Mouse (Mus musculus) right cerebral cortex, postnatal 14 days (tissue): ENCODE results near the gene Sh3gl2.

ENCODE experiments used
- DNase-seq: peaks from one replicate; pipeline ENCODE4 v3.0.0; 2022

Sh3gl2 gene

DNA sequence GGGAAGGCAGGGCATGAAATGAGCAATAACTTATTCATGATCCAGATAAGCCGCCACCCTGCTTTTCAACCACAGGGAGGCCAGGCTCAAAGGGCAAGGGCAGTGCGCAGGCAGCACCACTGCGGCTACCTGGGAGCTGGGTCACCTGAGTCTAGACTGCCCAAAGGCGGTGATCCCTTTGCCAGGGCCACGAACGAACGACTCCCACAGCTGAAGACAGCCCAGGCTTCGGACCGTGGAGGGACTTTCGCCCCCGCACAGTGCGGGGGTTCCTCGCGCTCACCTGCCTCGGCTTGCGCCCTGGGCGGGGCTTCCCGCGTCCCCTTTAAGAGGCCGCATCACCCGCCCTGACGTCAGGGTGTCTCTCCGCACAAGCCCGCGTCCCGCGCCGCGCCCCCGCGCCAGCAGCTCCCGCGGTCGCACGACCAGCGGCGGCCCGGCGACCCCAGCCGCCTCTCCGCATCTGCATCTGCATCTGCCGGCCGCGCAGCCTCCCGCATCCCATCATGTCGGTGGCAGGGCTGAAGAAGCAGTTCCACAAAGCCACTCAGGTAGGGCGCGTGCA lies at the start of gene Sh3gl2:
TSS of gene Sh3gl2 (plus strand) at position 56 of the 565 bp plus-strand sequence.
- DNase-seq, result peak; percentile 82

DNA sequence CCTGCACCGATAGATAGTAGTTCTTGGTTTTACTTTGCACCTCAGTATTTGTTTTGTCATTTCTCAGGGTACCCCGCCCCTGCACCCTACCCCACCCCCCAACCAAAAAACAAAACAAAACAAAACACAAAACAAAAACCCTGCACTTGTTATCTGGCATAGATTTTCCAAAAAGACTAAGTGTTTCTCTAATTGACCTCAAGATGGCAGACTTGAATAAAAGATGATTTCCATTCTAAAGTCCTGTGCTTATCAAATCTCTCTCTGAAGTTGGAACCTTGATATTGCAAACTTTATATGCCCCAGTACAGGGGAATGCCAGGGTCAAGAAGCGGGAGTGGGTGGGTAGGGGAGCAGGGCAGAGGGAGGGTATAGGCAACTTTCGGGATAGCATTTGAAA lies 43.8 kb upstream of the Sh3gl2 start:
- DNase-seq, result no peak

DNA sequence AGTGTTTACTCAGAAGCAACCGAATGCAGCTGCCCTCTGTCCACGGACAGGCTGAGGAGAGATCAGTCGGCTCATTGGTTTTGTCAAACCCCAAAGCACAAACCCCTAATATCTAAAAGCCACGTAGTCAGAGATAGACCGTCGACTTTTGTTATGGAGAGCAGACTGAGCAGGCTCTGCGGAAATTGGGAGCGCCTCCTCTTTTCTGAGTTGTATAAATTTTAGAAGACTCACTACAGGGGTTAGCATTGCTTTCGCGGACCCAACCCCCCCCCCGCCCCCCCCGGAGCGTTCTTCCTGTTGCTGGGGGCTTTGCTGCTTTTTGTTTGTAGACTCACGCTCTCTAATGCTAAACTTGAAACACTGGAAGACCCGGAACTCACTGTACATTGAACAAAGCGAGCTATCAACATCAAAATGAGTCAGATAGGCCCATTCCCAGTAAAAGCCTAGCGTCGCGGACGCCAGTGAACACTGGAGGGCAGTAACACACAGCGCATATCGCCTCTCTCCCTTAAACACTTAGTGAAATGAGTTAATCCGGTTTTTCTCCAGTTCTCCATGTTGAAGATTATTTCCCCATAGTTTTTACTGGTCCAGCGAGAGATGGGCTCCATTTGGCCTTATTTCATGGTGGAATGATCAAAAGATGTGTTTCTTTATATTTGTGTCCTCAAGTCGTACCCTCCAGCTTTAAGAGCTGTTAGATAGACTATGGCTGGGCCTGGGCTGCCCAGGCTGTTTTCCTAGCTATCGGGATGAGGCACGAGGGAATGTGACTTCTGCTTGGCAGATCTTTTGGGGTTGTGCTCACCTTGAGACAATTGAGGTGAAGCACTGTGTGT lies 42.2 kb upstream of the Sh3gl2 start:
- peak; percentile 62 for DNase-seq

DNA sequence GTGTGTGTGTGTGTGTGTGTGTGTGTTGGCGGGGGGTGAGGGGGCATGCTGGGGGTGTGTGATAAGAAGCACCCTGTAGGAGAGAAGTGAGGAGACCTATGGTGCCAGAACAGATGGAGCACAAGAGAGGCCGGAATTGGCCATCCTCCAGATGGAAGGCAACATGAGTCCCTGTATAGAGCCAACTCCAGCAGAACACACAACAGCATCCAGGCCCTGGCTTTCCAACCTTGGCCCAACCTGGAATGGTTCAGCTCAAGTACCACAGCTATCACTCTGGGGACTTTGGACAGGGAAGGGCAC lies 41.7 kb upstream of the Sh3gl2 start:
- DNase-seq, result no peak

DNA sequence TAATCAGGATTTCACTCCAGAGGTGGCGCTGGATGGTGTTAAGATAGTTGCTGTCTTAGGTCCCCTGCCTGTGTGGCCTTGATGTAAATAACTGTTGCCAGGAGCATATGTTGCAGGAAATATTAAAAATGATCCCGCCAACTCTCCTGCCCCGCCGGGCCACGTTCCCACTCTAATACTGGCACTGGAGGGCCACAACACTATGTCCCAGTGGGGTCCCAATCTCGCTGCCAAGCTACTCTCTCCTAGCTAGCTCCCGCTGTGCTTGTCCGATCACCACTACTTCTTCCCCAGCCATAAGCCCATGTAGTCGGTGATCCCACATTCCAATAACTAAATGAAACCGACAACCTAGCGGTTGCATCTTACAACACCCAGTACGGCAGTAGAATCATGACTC lies 36.9 kb upstream of the Sh3gl2 start:
- no peak for DNase-seq

DNA sequence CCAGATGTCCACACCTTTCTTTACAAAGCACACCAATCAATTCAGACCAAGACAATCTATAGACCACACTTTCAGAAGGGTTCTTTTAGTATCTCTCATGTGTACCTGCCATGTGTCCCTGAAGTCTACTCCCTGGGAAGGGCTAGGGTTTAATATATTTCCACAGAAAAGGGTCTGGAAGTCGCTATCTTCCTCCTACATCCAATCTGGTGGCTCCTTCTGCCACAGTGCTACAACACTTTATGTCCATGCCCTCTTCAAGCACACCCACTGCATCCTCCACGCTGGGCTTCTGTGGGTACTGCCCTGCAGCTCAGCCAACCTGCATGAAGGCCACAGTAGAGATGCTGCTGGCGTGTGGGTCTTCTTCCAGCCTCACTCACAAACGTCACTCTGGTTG lies 29.5 kb upstream of the Sh3gl2 start:
- no peak for DNase-seq

DNA sequence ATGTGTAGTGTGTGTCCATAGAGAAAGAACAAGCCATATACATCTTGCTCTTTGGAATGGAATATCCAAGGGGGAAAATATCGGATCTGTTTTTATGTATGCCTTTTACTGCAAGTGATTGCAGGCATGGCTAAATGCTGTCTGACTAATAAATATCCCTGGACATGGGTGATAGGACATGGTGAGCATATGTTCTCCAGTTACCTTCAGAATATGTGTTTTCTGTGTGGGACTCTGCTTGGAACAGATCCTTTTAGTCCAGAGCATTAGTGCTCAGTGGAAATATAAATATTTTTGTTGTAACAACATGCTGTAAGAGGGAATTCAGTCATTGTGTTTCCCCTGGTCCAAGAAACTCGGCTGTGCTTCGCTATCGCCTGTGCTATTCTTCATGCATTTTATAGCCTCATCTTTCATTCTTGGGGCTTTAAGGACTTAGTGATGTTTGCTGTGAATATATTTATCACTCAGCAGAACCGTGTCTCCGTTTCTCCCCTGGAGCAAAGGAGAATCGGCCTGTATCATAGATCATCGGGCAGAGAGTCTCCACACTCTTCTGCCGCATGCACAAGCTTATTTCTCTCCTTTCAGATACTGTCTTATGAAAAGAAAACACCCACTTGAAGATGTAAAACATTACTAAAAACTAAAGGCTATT lies 26.4 kb upstream of the Sh3gl2 start:
- DNase-seq, result no peak

DNA sequence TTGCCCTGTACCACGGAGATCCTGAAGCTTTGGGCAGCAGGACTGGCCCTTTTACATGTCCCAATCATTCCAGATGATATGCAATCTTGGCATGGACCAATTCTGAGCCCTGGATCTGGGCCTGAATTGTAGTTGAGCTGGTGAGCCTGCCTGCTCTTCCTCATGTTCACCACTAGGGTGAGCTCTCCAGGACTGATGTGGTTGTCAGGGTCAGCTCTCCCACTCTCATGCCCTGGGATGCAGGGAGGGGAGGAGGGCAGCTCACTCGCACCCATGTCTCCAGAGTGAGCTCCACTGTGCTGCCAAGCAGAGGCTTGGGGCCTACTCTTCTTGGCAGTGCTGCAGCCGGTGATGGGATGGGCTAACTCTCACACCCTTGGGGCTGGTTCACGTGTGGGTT lies 18.9 kb upstream of the Sh3gl2 start:
- no peak for DNase-seq

DNA sequence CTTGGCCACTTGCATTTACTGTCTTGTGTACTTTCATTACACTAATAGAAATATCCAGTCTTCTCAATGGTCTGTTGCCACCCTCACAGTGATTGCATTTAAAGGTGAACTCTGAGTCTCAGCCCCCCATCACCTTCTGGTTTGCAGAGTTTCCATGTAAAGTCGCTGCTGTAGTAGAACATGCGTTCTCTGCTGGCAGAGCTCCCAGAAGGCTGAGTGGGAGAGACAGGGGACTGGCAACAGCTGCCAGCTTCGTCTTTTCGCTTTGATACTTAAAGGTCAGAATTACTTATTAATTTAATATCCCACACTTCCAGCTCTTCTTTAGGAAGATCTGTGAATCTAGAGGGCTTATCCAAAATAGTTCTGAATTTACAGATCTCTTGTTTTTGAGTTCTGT lies 8.7 kb upstream of the Sh3gl2 start:
- peak; percentile 76 for DNase-seq

DNA sequence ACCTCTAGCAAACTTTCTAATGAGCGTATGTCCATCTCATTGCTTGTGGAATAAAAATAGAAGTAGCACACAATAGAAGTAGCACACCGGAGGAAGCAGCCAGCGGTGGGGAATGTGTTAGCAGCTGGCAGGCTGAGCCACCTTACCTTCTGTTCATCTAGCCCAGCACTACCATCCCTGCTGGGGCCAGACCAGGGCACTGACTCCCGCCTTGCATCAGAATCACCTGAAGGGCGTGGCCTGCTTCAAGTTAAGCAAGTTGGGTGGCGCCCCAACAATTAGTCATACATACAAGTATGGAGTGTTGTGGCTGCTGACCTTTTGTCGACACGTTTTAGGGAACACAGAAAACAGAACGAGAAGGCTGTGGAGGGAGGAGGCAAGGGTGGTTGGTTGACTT lies 6.5 kb upstream of the Sh3gl2 start:
- DNase-seq, result no peak

DNA sequence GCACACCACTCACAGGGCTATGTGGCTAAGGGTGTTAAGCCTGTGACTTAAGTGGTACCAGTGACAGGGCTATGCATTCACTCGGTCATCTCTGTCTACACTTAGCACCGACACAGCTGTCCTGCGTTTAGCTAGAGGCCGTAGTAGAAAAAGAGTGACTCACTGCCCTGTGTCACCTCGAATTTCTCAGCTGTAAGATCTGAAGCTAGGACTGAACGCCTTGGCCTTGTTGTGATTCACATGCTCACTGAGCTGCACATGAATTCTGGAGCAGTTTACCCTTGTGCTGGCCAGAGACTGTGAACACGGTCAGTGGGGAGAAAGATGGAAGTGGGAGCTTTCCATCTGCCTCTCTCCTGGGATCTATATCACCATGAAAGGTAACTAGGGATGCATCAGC lies 2.3 kb upstream of the Sh3gl2 start:
- DNase-seq, result no peak

DNA sequence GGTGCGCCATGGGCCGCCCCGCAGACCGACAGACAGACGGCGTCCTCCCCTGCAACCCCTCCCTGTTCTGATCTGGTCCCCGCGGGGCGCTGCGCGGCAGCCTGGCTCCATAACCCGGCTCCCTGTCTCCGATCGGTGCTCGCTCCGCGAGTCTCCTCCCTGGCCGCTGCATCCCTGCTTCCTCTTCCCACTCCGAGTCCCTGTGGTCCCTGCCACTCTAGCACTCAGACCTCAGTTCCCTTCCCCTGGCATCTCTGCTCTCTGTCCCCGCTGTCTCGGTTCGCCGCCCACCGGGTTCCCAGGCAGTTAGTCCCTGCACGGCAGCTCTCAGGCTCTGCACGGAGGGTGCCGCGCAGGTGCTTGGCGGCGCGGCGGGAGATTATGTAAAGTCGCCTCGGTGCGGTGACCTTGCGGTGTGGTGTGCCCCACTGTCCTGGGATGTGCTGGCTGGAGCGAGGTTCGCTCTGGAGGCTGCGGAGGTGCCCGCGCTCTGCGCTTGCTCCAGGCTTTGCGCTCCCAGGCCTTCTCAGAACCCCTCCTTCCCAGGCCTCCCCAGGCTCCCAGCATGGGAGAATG lies 798 bp downstream of the Sh3gl2 start:
- peak; percentile 55 for DNase-seq

DNA sequence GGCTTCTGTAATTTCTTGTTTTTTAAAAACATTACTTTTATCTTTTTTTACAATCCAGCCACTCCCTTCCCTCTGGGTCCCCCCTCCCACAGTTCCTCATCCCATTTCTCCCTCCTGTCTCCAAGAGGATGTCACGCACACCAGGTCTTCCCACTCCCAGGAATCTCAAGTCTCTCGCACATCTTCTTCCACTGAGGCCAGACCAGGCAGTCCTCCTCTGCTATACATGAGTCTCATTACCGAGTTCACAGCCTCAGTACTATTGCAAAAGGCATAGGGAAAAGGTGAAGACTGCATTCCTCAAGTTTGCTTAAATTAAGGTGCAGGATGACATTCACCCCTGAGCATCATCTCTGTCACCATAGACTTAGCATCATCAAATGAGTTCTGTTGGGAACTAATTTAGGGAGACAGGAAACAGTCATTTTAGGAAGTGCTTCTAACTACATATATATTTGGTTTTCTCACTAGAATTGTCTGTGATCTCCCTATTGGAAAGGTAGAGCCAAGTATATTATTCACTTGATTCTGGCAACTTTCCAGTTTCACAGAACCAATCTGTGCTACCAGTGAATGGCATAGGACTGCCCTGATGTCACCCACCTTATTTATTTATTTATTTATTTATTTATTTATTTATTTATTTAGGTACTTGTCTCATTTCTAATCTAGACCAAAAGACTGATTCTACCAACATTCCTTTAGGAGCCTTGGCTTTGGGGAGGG lies 1.9 kb downstream of the Sh3gl2 start:
- DNase-seq, result no peak

DNA sequence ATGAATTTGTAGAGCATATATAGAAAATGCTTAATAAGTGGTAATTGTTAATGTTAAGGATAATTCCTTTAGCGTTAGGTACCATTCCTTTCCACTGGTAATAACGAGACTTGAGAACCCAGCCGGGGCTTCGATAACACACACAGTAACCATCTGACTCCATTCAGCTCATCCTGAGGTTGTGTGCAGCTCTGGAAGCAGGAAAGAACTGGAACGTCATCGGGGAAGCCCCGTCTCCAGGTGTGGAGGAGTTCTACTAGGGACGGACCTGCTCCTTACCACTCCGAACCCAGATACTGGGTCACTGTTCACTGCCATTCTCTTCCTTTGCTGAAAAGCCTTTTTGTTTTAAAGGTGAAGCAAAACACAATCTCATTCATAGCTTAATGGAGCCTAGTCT lies 2.6 kb downstream of the Sh3gl2 start:
- no peak for DNase-seq

DNA sequence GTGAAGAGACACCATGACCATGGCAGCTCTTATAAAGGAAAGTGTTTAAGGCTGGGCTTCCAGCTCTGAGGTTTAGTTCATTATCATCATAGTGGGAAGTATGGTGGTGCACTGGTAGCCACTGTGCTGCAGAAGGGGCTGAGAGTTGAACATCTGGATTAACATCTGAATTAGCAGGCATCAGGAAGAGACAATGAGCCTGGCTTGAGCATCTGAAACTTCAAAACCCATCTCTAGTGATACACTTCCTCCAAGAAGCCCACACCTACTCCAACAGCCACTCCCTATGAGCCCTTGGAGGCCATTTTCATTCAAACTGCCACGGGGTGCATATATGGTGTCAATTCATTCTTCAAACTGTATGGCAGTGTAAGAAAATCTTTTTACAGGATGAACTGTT lies 3.6 kb downstream of the Sh3gl2 start:
- no peak for DNase-seq

DNA sequence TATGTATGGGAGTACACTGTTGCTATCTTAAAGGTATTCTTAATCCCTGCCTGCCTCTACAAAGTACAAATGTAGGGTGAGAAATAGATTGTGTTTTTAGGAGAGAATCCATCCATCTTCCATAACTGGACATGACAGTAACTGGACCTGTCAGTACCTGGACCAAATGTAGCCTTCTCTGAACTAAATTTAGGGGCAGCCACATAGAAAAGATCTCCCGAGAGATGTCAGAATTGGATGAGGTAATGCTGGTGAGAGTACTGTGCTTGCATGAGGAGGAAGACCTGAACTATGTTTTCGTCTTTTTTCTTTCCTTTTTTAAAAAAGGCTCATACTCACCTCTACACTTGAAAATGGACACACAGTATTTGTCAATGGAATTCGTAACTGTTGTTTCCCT lies 6.0 kb downstream of the Sh3gl2 start:
- DNase-seq, result no peak

DNA sequence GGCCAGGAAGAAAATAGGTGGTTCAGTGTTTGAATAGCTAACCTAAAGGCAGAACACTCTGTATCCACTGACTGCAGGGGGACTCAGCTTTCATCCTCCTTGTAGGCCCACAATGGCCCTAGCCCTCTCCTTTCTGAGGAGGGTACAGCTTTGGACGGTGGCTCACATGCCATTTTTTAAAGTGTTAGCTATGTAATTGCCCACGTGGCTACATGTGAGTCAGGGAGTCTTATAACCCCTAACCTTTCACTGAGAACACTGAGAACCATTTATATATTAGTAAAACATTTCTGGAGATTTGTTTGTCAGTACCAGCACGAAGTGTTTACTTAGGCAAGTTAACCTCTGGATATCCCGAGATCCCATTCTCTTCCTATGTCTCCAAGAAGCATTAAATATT lies 12.1 kb downstream of the Sh3gl2 start:
- no peak for DNase-seq

DNA sequence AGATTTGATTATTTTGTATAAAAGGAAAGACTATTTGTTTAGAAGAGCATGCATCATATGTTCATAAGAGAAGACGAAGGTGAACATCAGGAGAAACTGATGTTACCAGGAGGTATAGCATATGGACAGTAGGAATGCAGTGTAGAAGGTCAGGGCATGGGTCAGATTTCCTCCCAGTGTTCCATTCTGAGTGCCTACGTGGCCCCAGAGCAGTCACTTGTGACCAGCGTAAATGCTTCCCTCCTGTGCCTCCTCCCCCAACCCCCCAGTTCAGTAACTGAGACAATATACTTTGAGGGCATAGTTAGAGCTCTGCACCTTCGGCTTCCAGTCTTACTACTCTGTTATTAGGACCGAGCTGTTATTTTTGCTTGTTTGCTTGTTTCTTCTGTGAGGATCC lies 17.8 kb downstream of the Sh3gl2 start:
- DNase-seq, result no peak

DNA sequence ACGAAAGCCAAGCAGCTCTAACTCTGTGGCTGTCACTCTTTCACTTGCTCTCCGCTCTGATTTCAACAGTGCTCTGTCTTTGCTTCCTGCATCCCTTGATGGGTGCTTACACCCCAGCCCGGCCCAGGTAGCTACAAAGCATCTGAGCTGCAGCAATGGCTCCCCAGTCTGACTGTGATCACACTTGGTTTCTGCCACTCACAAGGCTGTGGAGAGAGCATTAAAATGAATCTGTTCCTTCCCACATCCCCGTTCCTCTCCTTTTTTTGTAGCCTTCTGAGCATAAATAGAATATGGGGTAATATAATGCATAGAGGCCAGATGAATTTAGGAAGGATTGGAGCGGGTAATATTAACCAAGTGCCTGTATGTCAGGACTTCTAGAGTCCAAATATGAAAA lies 21.8 kb downstream of the Sh3gl2 start:
- no peak for DNase-seq

DNA sequence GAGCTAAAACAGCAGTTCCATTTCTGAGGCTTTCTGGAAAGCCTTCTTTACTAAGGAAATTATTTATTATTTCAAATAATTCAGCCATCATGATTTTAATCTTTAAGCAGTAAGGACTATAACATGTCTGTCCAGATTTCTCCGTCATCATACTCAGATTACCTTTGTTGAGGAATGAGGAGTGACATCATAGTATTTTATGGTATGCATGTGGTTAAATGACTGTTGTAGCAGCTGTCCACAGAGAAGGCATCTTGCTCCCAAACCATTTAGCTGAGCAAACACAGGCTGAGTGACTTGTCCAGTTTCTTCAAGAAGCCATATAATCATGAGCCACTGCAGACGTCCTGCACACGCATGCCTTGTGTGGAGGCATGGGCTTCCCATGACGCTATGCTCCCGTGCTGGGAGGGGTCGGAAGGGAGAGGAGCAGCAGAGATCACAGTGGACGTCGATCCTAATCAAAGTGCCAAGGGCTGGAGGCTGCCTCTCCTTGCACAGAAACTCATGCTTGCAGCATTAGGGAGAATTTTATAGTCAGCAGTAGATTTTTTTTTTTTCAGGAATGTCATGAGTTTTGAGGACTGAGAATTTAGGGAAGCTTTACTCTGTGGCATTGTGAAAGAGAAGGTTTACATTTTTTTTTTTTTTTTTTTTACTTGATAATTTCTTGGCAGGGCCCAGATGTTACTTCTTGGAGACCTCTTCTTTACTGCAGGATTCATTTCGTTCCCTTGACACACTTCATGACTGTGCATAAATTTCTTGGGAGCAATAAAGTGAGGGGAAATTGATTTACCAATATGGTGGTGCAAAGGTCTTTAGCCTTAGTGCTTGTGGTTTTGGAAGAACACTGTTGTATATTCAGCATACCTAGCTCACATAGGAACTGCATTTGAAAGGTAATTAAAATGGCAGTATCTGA lies 23.0 kb downstream of the Sh3gl2 start:
- no peak for DNase-seq

DNA sequence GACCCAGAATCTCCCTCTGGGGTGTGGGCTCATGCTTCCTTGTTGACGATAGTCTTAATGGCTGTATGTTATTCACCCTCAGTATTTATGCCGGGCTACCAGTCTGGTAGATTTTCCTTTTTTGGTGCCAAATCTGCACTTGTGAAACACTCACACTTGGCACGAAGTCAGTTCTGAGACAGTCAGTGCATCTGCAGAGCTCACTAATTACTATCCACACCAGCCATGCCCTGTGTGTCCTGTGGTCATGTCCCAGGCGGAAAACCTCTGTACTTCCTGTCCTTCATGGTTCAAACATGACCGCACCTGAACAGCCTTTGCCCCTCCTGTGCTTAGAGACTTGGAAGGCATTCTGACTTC lies 23.6 kb downstream of the Sh3gl2 start:
- DNase-seq, result no peak
